Mouse (Mus musculus) monocyte, adult 2 months (primary cell): ENCODE results near the gene Gpc6.

Experiments
- DNase-seq, 2 experiments: peaks; one replicate each; pipeline ENCODE4 v3.0.0; 2022; ENCODE audit warnings: low spot score in 2 of 2, low read depth in 1 of 2

Gpc6 gene

GRCm38 (mm10) chr14:117783671-117784262 lies 858.7 kb downstream of the Gpc6 start:
- no peak for DNase-seq

- no peak for DNase-seq
Measured at GRCm38 (mm10) chr14:117784960-117785359, 859.8 kb downstream of the Gpc6 start.

- no peak for DNase-seq
Measured at GRCm38 (mm10) chr14:117785507-117786085, 860.5 kb downstream of the Gpc6 start.

GRCm38 (mm10) chr14:117786647-117787046 lies 861.5 kb downstream of the Gpc6 start:
- no peak for DNase-seq

GRCm38 (mm10) chr14:117794874-117795273 lies 869.8 kb downstream of the Gpc6 start:
- no peak for DNase-seq

- no peak for DNase-seq
Measured at GRCm38 (mm10) chr14:117796661-117797060, 871.5 kb downstream of the Gpc6 start.

GRCm38 (mm10) chr14:117800399-117800798 lies 875.3 kb downstream of the Gpc6 start:
- DNase-seq: no peak

GRCm38 (mm10) chr14:117807846-117808245 lies 882.7 kb downstream of the Gpc6 start:
- DNase-seq: no peak

GRCm38 (mm10) chr14:117808326-117808725 lies 883.2 kb downstream of the Gpc6 start:
- no peak for DNase-seq

- no peak for DNase-seq
Measured at GRCm38 (mm10) chr14:117810321-117811270, 885.5 kb downstream of the Gpc6 start.

GRCm38 (mm10) chr14:117813473-117813872 lies 888.4 kb downstream of the Gpc6 start:
- DNase-seq: no peak

- DNase-seq: no peak
Measured at GRCm38 (mm10) chr14:117816008-117816407, 890.9 kb downstream of the Gpc6 start.

- DNase-seq: no peak
Measured at GRCm38 (mm10) chr14:117816706-117817105, 891.6 kb downstream of the Gpc6 start.

- DNase-seq: no peak
Measured at GRCm38 (mm10) chr14:117817196-117817595, 892.1 kb downstream of the Gpc6 start.

- DNase-seq: no peak
Measured at GRCm38 (mm10) chr14:117824491-117824890, 899.4 kb downstream of the Gpc6 start.

GRCm38 (mm10) chr14:117826294-117827046 lies 901.4 kb downstream of the Gpc6 start:
- no peak for DNase-seq

GRCm38 (mm10) chr14:117831267-117831666 lies 906.2 kb downstream of the Gpc6 start:
- no peak for DNase-seq

GRCm38 (mm10) chr14:117831731-117832130 lies 906.6 kb downstream of the Gpc6 start:
- DNase-seq: no peak

GRCm38 (mm10) chr14:117835506-117835905 lies 910.4 kb downstream of the Gpc6 start:
- DNase-seq: no peak

GRCm38 (mm10) chr14:117837021-117837420 lies 911.9 kb downstream of the Gpc6 start:
- DNase-seq: no peak

- no peak for DNase-seq
Measured at GRCm38 (mm10) chr14:117837715-117838114, 912.6 kb downstream of the Gpc6 start.
